Mouse (Mus musculus) urinary bladder, postnatal 25 days (tissue): ENCODE data around the gene Apof.
"Not testable (repeated sequence)": the region's sequence is repeated elsewhere in the genome, so short reads cannot be mapped to it uniquely, and the experiment has no call there.

Source experiments
- DNase-seq: peaks from one replicate; pipeline ENCODE4 v3.0.0; 2022; ENCODE audit warnings: low spot score

The Apof gene

DNA sequence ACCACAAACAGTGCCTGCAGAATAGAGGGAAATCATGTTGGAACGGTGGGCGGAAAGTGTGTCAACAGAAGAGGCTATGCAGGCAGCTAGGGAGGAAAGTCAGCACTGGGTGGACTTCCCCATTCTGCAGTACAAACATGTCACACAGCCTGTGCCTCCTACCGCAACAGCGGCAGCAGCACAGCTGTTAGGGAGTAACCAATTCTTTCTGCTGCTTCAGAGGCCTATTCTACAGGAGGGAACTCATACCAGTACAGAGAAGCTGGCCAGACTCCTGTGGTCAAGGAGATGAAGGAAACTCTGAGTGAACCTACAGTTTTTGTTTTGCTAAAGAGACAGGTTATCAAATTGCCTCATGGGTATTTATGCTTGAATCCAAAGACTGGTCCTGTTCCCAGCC is 9.5 kb upstream of the Apof start:
- DNase-seq, result no peak

- no peak for DNase-seq
These were observed 8.5 kb upstream of the Apof start for GRCm38 (mm10) chr10:128259946-128260345.

GRCm38 (mm10) chr10:128260376-128260775 is 8.1 kb upstream of the Apof start:
- DNase-seq, result not testable (repeated sequence)

- no peak for DNase-seq
These were observed 6.2 kb upstream of the Apof start for GRCm38 (mm10) chr10:128262300-128262699.

DNA sequence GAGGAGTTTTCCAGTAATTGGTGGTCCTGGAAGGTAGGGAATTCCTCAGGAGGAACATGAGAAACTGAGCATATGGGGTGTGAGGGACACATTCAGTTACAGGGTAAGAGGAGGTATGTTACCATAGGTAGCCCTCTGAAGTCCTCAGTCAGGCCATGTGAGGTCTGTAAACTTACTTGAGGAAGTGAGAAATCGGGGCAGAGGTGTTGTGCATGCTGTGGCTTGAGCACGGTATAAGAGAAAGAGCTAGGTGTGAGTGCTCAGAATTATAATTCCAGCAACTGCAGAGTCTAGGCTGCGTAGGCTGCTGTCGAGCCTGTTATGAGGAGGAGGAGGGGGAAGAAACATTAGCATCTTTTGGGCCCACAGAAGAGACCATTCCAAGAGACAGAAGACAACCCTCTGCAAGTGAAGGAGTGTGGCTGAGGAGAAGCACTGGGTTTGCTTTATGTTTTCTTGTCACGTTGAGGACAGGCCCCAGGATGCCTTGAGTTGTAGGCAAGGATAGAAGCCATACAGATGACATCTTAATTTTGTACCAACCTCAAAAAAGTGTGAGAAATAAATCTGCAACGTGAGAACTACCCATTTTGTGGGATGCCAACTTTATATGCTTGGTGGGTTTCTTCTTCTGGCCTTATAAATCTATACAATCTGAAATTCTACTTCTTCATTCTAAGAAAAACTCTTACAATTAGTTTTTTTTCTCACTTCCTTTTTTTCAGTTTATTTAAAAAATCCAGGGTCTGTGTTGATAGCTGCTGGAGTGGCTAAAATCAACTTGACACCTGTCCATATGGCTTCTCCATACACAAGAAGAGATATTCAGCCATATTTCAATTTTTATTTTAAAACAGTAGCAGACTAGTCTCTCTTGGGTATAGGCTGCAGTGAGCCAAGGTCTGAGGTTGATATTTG is 4.8 kb upstream of the Apof start:
- no peak for DNase-seq

DNA sequence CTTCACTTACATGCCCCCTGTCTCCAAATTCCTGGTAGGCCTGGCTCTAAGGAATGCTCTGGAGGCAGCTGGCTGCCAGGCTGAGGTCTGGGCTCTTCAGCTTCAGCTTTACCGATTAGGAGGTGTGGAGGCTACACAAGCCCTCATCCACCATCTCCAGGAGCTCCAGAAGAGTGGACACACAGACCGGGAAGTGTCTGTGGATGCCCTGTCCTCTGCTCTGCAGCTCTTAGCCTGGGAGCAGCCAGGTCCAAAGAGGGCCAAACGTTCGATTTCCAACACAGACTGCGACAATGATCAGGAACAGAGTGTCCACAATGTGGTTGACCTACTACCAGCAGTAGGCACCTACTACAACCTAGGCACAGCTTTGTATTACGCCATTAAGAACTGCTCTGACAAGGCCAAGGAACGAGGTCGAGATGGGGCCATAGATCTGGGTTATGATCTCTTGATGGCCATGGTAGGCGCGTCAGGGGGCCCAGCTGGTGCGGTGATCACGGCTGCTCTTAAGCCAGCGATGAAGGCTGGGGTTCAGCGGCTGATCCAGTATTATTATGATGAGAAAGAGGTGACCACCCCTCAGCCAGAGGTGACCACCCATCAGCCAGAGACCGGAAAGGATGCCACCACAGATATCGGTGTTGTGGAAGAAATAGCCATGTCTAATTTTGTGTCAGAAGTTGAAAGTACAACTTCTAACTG is 887 bp downstream of the Apof start:
- DNase-seq, result no peak

DNA sequence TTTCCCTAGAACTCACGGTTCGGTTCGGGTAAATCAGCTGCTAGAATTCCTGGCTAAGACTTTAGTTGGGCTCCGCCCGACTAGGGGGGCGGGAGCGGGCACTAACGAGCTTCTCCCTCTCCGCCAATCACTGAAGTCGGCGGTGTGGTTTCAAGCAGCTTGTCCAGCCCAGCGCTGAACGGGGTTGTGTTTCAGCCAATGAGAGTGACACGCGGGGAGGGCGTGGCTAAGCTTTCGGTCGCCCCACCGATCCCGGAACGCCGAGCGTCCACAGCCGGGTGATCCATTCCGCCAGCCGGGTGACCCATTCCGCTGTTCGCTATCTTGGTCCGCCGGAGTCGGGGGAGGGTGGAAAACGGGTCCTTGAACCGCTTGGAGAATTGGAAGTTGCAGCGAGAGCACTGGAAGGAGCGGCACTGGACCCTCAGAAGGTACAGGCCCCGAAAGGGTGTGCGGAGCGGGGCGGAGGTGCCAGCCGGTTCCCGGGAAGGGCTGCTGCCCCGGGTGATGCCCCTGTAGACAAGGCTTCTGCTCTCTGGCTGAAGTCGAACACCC is 1.9 kb downstream of the Apof start, which contains the start of gene Stat2:
Stat2 (plus strand) TSS at position 273 of the 555 bp plus-strand sequence.
- DNase-seq, result peak; percentile 93

DNA sequence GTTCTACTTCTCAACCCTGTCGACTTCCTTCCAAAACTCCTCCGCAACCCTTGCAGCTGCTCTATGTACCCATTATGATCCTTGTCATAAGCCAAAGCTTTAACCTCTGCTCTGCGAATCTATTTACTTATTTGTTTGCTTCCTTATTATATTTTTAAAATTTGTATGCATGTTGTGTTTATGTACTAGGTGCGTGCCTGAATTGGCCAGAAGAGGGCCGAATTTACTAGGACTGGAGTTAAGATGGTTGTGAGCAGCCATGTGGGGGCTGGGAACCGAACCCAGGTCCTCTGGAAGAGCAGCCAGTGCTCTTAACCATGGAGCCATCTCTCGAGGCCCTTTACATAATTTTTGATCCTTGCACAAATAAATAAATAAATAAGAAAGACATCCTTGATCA is 2.4 kb downstream of the Apof start:
- no peak for DNase-seq

GRCm38 (mm10) chr10:128271883-128272282 is 3.4 kb downstream of the Apof start:
- DNase-seq, result no peak

GRCm38 (mm10) chr10:128272819-128273439 is 4.5 kb downstream of the Apof start:
- DNase-seq, result not testable (repeated sequence)

DNA sequence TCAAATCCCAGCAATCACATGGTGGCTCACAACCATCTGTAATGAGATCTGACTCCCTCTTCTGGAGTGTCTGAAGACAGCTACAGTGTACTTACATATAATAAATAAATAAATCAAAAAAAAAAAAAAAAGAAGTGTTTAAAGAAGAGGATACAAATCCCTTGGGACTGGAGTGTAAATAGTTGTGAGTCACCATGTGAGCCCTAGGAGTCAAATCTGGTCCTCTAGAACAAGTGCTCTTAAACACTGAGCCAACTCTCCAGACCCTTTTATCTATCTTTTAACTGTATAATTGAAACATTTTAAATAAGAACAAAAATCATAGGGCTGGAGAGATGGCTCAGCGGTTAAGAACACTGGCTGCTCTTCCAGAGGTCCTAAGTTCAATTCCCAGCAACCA is 6.9 kb downstream of the Apof start:
- DNase-seq, result not testable (repeated sequence)

GRCm38 (mm10) chr10:128278158-128278557 is 9.7 kb downstream of the Apof start:
- no peak for DNase-seq

DNA sequence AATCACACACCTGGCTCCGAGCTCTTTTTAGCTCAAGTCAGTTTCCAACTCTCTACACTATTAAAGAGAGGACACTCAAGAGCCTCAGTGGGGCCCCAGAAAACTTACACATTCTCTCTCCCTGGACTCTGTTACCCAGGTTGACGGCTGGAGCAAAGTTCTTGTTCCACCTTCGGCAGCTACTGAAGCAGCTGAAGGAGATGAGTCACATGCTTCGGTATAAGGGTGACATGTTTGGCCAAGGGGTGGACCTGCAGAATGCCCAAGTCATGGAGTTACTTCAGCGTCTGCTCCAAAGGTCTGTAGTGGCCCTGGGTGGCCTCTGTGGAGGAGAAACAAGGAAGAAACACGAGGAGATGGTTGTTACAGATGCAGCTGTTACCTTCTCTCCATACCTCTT is 12.5 kb downstream of the Apof start:
- DNase-seq, result no peak

DNA sequence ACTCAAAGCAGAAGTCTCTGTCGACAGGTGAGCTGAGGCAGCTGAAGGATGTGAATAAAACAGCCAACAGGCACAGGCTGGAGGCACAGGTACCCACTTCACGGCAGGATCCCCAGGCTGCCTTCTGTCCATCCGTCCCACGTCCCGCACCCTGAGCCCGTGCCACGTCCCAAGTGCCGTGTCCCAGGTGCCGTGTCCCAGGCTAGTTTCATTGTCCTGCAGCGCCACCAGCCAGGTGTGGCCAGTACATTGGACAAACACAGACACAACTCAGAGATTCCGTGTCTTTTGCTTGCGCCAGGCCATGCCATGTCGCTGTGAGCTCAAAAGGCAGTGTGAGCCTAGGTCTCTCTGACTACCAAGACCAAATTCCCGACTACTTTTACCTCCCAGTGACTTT is 13.2 kb downstream of the Apof start:
- no peak for DNase-seq

- no peak for DNase-seq
These were observed 14.5 kb downstream of the Apof start for GRCm38 (mm10) chr10:128282886-128283450.

DNA sequence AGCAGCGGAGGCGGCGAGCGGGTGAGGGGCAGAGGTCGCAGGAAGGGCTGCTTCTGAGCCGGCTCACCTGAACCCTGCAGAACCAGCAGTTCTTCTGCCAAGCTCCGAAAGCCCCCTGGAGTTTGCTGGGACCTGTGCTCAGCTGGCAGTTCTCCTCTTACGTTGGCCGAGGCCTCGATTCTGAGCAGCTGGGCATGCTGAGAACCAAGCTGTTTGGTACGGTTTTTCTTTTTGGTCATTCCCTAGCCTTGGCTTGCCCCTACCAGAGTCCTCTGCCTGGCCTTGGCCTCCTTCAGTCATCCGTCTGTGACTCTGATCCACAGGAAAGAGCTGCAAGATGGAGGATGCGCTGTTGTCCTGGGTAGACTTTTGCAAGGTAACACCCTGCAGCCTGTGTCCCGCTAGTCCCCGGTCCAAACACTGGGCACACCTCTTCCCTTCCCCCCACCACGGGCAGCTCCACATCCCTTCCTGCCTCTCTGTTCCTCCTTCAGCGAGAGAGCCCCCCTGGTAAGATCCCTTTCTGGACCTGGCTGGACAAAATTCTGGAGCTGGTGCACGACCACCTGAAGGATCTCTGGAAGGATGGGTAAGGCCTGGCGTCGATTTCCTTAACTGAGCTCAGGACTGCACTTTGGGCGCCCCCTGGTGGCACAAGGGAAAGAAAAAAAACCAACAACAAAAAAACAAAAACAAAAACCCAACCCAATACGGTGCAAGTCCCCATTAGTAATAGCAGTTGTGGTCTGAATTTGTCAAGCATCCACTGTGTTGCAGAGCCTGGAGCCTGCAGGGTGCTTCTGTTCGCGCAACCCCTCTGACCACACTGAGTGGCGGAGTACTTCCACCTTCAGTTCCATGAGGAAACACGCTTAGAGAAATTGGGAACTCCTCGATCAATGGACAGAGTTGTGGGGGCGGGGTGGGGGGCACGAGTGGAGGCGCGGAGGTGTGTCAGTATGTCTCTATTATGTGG is 15.4 kb downstream of the Apof start:
- peak; percentile 71 for DNase-seq

DNA sequence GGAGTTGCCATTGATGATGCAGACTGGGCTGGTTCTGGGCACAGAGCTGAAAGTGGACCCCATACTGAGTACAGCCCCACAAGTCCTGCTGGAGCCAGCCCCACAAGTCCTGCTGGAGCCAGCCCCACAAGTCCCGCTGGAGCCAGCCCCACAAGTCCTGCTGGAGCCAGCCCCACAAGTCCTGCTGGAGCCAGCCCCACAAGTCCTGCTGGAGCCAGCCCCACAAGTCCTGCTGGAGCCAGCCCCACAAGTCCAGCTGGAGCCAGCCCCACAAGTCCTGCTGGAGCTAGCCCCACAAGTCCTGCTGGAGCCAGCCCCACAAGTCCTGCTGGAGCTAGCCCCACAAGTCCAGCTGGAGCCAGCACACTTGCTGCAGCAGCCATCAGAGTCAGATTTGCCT is 22.1 kb downstream of the Apof start:
- DNase-seq, result not testable (repeated sequence)

DNA sequence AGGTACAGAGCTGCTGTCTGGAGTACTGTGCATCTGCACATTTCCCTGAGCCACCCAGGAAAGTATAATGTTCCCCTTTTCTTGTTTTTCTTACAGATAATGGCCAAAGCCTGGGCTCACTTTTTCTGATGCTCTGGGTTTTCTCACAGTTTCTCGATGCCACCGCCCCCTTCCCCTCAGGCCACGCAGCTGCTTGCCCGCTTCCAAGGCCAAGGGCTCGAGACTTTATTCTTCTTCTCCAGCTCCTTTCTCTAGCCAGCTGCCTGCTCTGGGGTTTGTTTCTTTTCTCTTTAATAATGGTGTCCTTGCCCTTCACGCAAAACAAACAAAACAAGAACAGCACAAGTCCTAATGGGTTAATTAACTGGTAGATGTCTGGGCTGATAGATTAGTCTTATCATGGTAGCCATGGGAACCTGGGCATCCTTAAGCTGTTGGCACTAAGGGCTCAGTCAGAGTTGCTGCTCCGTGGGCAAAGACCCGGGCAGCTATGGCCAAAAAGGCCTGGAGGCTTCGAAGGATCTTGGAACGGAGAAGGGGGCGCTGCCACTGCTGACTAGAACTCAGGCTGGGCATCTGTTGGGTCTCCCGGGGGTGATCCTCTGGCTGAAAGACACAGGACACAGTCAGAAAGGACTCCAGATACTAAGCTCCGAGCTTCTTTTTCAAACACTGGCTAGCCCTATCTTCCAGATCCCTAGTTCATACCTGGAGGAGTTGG is 28.1 kb downstream of the Apof start:
- DNase-seq, result no peak

- DNase-seq, result no peak
These were observed 28.8 kb downstream of the Apof start for GRCm38 (mm10) chr10:128297221-128297620.

DNA sequence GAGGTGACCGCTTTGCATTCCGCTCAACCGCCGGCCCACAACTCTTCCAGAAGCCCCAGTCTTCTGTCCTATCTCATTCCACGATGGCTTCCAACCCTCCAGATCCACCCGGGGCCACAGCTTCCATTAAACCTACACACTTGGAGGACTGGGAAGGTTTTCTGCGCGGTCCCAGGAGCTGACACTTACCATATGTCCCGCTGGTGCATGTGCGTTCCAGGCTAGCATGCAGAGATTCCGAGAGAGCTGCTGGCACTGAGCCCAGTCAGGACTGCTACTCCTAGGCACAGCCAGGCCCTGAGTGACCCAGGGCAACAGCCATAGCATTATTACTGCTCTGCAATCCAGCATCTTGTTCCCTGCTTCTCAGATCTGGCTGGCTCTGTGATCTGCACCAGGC is 29.2 kb downstream of the Apof start:
- no peak for DNase-seq
